Mouse (Mus musculus) bone marrow, adult 2 months (tissue): Measurements from ENCODE around the gene Acadsb.

ENCODE experiments used
- CTCF ChIP-seq: fragments of 200-500 bp; IDR thresholded peaks from 2 replicates; pipeline ENCODE4 v1.5.1; 2011; ENCODE audit warnings: low read length, control low read depth; ENCODE audit not compliant: control insufficient read depth, insufficient read depth
- POLR2A ChIP-seq: fragments of 200-500 bp; IDR thresholded peaks from 2 replicates; pipeline ENCODE4 v1.6.1; 2011; ENCODE audit warnings: low read depth, mild to moderate bottlenecking, control low read depth, low read length, borderline replicate concordance; ENCODE audit not compliant: control insufficient read depth

DNA sequence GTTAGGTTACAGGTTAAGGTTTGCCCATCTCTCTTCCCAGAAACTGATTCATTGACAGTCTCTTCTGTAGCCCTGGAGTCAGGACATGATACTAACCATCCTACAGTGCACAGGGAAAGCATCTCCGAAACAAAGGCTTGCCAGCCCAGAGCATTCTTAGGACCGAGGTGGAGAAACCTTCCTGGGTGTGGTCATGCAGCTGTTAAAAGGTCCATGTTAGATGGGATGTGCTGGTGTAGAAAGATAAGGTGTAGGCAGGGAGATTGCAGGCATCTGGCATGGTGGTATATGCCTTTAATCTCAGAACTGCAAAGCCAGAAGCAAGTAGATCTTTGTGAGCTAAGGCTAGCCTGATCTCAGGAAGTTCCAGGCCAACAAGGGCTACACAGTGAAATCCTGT, 14.5 kb downstream of the Acadsb start:
- no peak for TF ChIP-seq CTCF
- no peak for TF ChIP-seq POLR2A
